Mouse (Mus musculus): ENCODE measurements around the gene Zfp462.

Zfp462 gene

DNA sequence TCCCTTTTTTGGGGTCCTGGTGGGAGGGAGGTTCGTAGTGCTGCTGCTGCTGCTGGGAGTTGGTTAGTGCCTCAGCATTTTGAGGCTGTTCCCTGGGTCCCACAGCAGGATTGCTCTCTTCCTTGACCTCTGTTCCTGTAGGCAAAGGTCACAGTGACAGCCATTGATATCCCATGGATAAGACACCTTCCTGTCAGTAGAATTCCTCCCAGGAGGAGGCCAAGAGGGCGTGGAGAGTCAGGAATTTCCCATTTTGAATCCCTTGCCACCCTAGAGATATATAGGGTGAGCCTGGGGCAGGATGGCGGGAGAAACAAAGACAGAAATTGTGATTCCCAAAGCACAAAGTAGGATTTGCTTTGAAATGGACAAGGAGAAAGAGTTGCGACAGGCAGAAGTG lies 106.5 kb downstream of the Zfp462 start:
- no peak for DNase-seq

- no peak for DNase-seq
Observed at GRCm38 (mm10) chr4:55052686-55053085, 107.8 kb downstream of the Zfp462 start.

DNA sequence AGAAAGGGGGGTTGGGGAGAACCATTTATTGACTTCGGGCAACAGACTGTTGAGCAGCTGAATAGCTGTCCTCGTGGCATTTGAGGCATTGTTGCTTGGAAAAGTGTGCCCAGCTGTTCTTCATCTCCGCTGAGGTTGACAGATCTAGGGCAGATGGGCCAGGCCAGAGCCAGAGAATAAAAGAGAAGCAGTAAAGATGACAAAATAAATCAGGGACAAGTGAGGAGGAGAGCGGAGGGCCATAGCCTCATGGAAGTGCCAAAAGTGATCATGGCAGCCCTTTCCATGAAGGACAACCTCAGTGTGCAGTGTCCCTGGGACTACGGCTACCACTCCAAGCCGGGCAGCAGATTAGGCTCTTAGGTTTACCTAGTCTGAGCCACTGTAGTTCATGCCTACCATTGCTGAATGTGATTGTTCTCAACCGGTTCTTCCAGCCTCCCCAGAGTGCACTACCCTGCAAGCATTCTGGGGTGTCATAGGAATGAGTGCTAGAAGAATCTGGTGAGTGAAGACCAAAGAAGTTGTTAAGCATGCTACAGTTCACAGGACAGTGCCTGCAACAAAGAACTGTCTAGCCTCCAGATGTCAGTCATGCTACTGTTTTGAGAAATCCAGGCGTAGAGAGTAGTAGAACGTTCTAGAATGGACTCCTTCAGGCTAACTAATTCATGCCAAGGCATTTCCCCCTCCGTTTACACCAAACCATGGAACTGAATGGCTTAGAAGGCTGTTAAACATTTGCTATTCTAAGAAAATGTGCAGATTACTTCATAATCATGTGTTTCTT lies 113.0 kb downstream of the Zfp462 start:
- DNase-seq, result no peak

DNA sequence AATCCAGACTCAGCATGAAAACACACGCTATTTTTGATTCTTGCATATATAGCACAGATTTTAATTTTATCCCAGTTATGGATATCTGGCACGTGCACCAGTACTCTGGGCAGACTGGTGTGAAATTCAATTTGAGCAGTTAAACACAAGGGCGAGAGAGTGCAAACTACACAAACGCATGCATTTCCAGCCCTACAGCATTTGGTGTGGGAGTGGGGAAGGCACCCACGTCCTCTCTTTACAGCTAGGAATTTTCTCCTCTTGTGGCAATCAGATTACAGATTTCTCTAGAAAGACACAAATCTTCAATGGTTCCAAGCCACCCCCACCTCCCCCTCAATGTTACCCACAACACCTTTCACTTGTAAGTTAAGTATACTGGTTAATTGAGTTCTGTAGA lies 114.1 kb downstream of the Zfp462 start:
- no peak for DNase-seq

DNA sequence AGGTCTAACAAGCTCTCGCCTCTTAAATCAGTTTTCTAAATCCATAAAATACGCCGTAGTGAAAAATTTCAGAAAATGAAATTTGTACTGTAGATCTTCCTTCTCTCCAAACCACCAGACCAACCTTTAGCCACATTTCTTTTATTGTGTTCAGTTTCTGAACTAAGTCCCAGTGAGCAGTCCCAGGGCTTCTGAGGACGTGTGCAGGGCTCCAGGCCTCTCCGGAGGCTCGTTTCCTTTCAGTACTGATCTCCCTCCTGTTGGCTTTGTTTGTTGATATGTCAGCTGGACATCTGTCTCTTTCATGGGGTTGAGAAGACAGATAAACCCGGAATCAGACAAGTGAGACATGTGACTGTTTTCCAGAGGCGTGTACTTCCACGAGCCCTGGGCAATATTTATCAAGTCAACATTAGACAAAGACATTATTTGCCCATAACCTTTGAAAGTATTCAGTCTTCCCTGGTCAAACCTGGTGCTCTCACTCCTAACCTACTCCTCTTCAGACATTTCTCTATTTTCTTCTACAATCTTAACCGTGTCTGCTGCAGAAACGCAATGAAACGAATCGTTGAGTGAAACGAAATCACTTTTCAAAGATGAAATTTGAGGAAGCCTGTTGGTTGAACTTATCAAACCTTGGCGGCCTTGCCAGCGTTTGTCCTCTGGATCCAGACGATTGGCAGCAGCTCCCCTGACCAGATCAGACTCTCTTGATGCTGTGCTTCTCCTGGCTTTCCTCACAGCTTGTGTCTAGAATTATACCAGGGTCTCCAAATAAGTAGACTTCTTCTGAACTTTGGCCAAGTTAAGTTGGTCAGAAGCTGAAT lies 121.7 kb downstream of the Zfp462 start:
- DNase-seq, result no peak

DNA sequence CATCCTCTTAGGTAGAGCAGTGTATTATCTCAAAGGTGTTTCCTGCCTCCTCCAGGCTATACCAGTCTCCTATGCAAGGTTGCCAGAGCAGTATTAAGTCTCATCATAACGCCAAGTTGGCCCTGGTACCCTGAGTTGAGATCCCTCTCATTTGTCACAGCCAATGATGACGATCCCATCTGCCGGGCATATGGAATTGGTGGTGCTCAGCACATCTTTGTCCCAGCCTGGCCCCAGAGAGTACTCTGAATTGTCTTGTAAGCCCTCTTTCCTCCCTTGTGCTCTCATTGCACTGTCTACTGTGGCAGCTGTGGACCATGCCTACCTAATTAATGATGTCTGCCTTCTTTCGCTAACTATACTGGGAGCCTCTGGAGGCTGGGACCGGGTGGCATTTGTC lies 126.7 kb downstream of the Zfp462 start:
- no peak for DNase-seq

- DNase-seq, result no peak
Observed at GRCm38 (mm10) chr4:55077133-55077889, 132.5 kb downstream of the Zfp462 start.

DNA sequence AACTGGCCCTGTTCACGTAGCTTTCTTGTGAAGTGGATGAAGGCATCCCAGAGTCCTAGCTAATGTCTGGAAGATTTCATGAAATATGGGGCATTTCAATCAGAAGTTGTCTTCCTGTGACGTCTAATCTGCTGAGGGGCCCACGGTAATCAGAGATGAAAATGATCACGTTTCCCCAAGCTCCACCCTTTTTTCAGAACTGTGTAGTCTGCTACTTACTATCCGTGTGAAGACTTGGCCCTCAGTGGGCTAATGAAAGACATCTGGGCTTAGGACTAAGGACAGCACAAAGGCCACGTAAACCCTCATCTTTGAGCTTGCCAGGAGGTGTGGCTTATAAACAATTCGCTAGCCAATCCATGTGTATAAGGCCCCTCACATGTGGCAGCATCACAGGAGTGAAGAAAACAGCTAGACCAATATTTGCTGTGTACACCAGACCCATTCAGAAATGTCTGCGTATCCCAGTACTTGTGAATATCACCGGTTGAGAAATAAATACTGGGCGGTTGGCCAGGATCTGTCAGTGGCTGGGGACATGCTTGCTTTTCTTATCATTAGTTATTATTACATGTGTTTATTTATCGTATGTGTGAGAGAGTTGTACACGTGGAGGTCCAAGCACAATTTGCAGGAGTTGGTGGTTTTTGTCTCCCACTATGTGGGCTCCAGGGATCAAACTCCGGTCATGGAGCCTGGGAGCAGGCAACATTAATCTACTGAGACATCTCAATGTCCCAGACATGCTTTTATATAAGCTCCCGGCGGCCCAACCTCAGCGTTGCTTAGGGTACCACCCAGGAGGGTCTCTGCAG lies 133.3 kb downstream of the Zfp462 start:
- DNase-seq, result no peak

- no peak for DNase-seq
Observed at GRCm38 (mm10) chr4:55079056-55079455, 134.2 kb downstream of the Zfp462 start.

DNA sequence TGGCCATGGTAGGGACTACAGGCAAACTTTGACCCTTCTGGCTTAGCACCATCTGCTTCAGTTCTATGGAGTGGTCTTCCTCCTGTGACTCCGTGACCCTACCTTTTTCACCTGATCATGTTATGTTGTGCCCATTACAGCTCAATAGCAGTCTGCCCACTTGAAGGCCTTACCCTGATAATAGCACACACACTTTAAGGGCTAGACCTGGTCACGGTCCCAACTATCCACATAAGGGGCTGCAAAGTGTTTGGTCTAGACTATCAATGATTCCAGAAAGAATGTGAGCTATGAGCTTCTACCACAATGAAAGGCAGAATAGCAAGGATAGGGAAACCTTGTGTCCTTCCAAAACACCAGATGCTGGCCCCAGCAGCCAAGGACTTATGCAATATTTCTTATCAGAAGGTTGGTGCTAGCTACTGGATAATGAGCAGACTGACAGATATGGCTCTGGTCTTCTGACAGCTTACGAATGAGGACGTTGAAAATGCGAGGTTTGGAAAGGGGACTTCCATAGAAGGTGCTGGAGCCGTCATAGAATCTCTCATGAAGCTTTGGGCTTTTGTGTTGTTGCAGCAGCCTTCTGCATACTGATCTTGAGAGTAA lies 139.3 kb downstream of the Zfp462 start:
- DNase-seq, result no peak

DNA sequence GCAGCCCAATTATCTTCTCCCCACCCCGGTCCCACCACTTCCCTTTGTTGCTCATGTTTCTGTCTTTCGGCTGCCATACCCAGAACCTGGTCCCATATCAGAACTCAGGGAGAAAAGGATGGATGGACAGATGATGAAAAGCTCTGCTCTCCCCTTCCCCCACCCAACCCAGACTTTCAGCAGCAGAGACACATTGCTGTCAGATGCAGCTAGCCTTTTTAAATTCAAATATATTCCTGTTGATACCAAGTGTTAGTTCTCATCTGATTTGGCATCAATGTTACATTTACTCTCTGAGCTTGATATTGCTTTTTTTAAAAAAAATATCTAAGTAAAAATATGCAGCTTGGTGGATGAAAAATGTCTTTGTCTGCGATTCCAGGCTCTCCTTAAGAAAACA lies 143.3 kb downstream of the Zfp462 start:
- DNase-seq, result no peak

DNA sequence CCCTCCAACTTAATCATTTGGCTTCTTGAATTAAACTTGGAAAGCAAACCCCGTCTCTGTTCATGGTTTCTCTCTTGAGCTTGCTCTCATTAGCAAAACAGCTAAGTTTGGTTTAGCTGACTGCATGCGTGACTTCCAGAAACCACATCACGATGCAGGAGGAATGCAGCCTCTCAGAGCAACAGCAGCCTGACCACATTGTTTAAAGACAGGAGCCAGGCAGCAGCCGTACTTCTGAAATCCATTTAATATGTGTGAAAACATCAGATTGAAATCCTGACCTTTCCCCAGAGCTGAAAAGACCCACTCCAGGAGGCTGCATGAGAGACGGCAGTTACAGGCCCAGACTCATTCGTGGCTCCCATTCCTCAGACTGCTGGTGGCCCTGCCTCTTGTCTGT lies 144.1 kb downstream of the Zfp462 start:
- no peak for DNase-seq

DNA sequence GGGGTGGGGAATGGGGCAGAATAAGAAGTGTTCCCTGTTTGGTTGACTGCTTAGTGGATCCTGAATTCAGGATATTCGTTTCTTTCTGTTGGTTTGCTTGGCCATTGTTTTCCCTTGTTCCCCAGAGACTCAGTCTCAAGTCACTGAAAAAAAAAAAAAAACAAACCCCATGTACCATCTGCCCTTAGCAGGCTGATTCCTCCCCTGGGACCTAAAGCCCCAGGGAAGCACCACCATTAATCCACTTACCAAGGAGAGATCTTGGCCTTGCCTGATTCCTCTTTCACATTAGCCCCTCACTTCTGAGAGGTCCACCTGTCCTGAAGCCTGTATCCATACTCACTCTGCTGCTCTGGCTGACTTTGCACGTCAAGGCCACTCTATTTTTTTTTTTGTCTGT lies 152.3 kb downstream of the Zfp462 start:
- DNase-seq, result no peak

DNA sequence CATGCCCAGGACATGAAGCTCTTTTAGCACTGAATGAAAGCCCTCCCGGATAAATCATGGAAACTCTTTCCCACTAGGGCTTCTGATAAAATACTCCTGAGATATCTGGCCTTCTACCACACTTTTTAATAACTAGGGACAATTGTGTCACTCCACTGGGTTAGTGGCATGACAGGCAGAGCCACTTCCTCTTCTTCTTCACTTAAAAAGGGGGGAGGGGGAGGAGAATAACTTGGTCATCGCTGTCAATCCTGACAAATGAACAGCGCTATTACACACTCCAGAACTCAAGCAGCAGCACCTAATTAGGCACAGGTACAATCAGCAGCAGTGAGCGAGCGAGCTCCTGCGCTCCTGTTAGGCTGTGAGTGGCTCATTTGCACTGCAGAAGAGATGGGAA lies 153.5 kb downstream of the Zfp462 start:
- no peak for DNase-seq

DNA sequence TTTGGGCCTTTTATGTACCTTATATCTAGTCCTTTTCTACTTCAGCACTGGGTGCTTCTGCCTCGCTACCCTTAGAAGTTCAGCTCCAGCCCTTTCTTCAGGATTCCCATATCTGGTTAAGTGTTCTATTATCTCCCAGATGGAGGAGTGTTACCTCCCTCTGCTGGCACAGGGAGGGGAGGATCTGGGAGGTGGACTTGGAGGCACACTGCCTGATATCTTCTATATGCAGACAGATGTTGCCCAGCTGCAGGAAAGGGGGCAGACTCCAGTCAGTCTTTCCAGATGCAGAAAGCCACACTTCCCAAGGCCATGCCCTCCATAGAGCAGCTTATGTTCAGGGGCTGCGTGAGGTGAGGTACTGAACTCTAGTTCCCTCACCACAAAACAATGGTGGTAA lies 156.0 kb downstream of the Zfp462 start:
- DNase-seq, result no peak

DNA sequence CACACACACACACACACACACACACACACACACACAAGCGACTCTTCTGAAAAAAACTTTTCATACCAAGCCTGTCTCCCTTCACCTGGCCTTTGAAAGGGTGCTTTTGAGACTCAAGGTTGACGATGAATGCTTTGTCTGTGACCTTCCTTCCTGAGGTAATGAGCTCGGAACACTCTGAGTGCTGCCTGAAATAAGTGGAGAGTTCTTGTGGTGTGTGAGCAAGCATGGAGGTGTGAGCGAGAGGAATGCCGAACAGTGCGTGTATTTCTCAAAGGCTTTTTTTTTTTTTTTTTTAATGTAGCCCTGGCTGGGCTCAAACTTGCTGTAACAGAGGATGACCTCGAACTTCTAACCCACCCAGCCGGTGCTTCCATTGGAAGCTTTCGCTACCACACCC lies 156.8 kb downstream of the Zfp462 start:
- no peak for DNase-seq

DNA sequence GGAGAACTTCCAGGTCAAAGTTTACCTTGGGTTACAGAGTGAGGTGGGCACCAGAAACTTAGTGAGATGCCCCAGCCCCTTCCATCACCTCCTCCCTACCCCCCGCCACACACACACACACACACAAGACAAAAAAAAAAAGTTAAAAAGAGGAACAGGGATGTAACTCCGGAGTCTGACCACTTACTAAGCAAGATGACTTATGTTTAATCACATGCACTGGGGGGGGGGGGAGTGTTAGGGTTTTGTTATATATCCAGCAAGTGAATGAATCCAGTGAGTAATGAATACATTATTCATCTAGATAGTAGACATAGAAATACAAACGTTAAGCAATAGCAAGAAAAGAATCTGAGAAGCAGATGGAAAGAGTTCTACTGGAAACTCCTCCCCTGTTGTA lies 157.5 kb downstream of the Zfp462 start:
- DNase-seq, result no peak

- DNase-seq, result no peak
Observed at GRCm38 (mm10) chr4:55103575-55103974, 158.7 kb downstream of the Zfp462 start.

DNA sequence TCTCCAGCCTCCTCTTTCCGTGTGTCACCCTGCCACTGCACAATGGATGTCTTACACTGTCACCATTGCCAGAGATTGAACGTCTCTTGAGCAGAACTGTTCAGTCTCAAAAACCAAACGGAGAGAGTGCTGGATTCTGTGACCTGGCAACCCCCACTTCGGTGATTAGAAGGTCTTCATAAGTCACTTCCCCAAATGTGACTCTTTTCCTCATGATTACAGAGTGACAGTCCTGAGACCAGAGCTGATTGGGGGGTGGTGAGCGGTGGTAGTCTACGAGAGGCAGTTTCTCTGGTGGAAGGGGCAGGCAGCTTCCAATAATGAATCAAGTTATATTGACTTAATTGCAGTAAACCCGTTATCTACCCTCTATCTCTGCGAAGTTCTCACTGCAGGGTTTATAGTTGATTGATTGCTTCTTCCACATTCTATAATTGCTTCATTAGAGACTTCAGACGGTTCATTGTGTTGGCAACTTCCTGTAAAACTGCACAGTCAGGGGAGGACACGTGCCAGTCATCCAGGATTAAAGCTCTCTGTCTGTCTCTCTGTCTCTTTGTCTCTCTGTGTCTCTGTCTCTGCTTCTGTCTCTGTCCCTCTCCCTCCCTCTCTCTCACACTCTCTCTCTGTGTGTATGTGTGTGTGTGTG lies 173.1 kb downstream of the Zfp462 start:
- DNase-seq, result no peak

GRCm38 (mm10) chr4:55121126-55121525 lies 176.3 kb downstream of the Zfp462 start:
- no peak for DNase-seq

DNA sequence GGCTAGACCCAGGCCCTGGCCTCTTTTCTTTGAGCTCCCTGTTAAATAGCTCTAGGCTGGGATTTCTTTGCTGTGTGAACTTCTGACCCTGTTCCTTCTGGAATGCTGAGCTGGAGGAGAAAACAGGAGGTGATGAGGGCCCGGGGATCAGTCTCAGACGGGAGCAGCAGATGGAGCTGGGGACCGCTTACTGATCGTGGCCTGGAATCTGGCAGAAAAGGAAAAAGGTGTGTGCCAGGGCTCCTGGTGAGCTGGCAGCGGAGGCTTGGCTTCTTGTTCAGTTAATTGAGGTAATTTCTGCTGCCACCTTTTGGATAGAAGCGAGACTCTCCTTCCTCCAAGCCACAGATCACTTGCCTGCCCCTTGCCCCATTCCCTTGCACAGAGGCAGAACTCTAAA lies 177.1 kb downstream of the Zfp462 start:
- DNase-seq, result no peak

- no peak for DNase-seq
Observed at GRCm38 (mm10) chr4:55124126-55124525, 179.3 kb downstream of the Zfp462 start.
